Mouse (Mus musculus) kidney, postnatal 0 days (tissue): ENCODE results near the gene Fam98b. TPM values are rescaled to one million over a fixed set of nuclear protein-coding genes. Genes with fewer than 3 reads are reported as not detected.

ENCODE experiments used
- ATAC-seq: fragments of 200-750 bp; cut with Nextera tagmentation; replicated peaks from 2 replicates; pipeline ENCODE4 v1.8.0; 2017; ENCODE audit warnings: low read depth, moderate number of reproducible peaks, moderate TSS enrichment, moderate library complexity; ENCODE audit not compliant: low FRiP score
- DNase-seq: peaks from one replicate; pipeline ENCODE4 v3.0.0-alpha.2; 2016; ENCODE audit warnings: low spot score
- H3K27ac ChIP-seq: fragments of 300-500 bp; sonication (generic); 2 replicates; pipeline ENCODE4 v1.5.1; 2014; ENCODE audit warnings: mild to moderate bottlenecking
- H3K27me3 ChIP-seq: fragments of 300-500 bp; sonication (generic); 2 replicates; pipeline ENCODE4 v1.6.1; 2014; ENCODE audit warnings: low read length, mixed read lengths; ENCODE audit not compliant: insufficient read depth
- H3K36me3 ChIP-seq: fragments of 300-500 bp; sonication (generic); 2 replicates; pipeline ENCODE4 v1.6.1; 2014; ENCODE audit warnings: low read length, mixed read lengths; ENCODE audit not compliant: insufficient read depth
- H3K4me1 ChIP-seq: fragments of 300-500 bp; sonication (generic); replicated peaks from 2 replicates; pipeline ENCODE4 v1.6.1; 2014; ENCODE audit warnings: antibody characterized with exemption, low read length, mixed read lengths; ENCODE audit not compliant: insufficient read depth
- H3K4me2 ChIP-seq: fragments of 300-500 bp; sonication (generic); 2 replicates; pipeline ENCODE4 v1.6.1; 2014; ENCODE audit warnings: mild to moderate bottlenecking, low read length, moderate library complexity, mixed read lengths
- H3K4me3 ChIP-seq: fragments of 300-500 bp; sonication (generic); replicated peaks from 2 replicates; pipeline ENCODE4 v1.5.1; 2014; ENCODE audit warnings: low read depth, low read length
- H3K9ac ChIP-seq: fragments of 300-500 bp; sonication (generic); 2 replicates; pipeline ENCODE4 v1.6.1; 2014; ENCODE audit warnings: low read depth, low read length
- H3K9me3 ChIP-seq: fragments of 300-500 bp; sonication (generic); replicated peaks from 2 replicates; pipeline ENCODE4 v1.6.1; 2016; ENCODE audit warnings: low read length, inconsistent platforms, mixed read lengths
- CTCF ChIP-seq: IDR thresholded peaks from 2 replicates; pipeline ENCODE4 v1.5.1; 2016; ENCODE audit warnings: antibody characterized with exemption, low read depth, mild to moderate bottlenecking, moderate library complexity
- WGBS: fragments of 180-500 bp; shearing (Covaris S2); extraction: QIAGEN DNeasy Blood & Tissue Kit; methylation state at CpG from one replicate; pipeline ENCODE4 v1.1.7; 2014; 5-methylcytosine and 5-hydroxymethylcytosine counted together
- polyA plus RNA-seq: library from polyadenylated mRNA; unstranded; fragments of >200 nt; fragmentation: Nextera tagmentation; extraction: Ambion mirVana; gene quantifications from 2 replicates; pipeline ENCODE4 v1.2.1, GENCODE M21; 2015

Fam98b gene
- polyA plus RNA-seq, 1 experiment from 2014 or later = 11.8 TPM

GRCm38 (mm10) chr2:117299596-117300448, 50.3 kb downstream of the Fam98b start:
- 78% methylated on average over 16 of the region's 16 CpGs for WGBS
- Histone ChIP-seq H3K27ac (no peak overlapping the region), H3K4me3 (no peak overlapping the region), H3K36me3 (no peaks in the 10 kb centered on the region), H3K4me1 (no peaks in the 10 kb centered on the region), H3K9me3 (no peaks in the 10 kb centered on the region), H3K27me3 (no peaks in the 10 kb centered on the region), H3K9ac (no peak overlapping the region), H3K4me2 (no peak overlapping the region)
- ATAC-seq (no peak), DNase-seq (no peak)
- TF ChIP-seq CTCF = no peak

- Histone ChIP-seq H3K27me3 (no peaks in the 10 kb centered on the region), H3K9me3 (no peaks in the 10 kb centered on the region), H3K4me2 (no peak overlapping the region), H3K9ac (no peak overlapping the region), H3K4me3 (no peak overlapping the region), H3K4me1 (no peaks in the 10 kb centered on the region), H3K36me3 (no peaks in the 10 kb centered on the region), H3K27ac (no peak overlapping the region)
- no peak for TF ChIP-seq CTCF
- DNase-seq (no peak), ATAC-seq (no peak)
- 80% methylated on average over 12 of the region's 12 CpGs for WGBS
Observed at GRCm38 (mm10) chr2:117303391-117304350, 54.1 kb downstream of the Fam98b start.

GRCm38 (mm10) chr2:117304941-117305340, 55.4 kb downstream of the Fam98b start:
- no peak overlapping the region for H3K27ac ChIP-seq
- H3K36me3 ChIP-seq = no peaks in the 10 kb centered on the region
- no peaks in the 10 kb centered on the region for H3K9me3 ChIP-seq
- H3K4me1 ChIP-seq = no peaks in the 10 kb centered on the region
- no peak for TF ChIP-seq CTCF
- H3K9ac ChIP-seq = no peak overlapping the region
- no peaks in the 10 kb centered on the region for H3K27me3 ChIP-seq
- H3K4me3 ChIP-seq = no peak overlapping the region
- DNase-seq (no peak), ATAC-seq (no peak)
- no peak overlapping the region for H3K4me2 ChIP-seq
- 89% methylated on average over 5 of the region's 5 CpGs for WGBS

- H3K4me3 ChIP-seq = no peak overlapping the region
- H3K9me3 ChIP-seq = no peaks in the 10 kb centered on the region
- no peak overlapping the region for H3K27ac ChIP-seq
- ATAC-seq = no peak
- TF ChIP-seq CTCF = no peak
- WGBS = 79% methylated on average over 3 of the region's 3 CpGs
- no peak for DNase-seq
- no peaks in the 10 kb centered on the region for H3K27me3 ChIP-seq
- H3K36me3 ChIP-seq = no peaks in the 10 kb centered on the region
- H3K9ac ChIP-seq = no peak overlapping the region
- no peak overlapping the region for H3K4me2 ChIP-seq
- H3K4me1 ChIP-seq = no peaks in the 10 kb centered on the region
Observed at GRCm38 (mm10) chr2:117307959-117308358, 58.4 kb downstream of the Fam98b start.

GRCm38 (mm10) chr2:117309046-117309445, 59.5 kb downstream of the Fam98b start:
- Histone ChIP-seq H3K4me2 (no peak overlapping the region), H3K9me3 (no peaks in the 10 kb centered on the region), H3K36me3 (no peaks in the 10 kb centered on the region), H3K27me3 (no peaks in the 10 kb centered on the region), H3K27ac (no peak overlapping the region), H3K4me1 (no peaks in the 10 kb centered on the region), H3K4me3 (no peak overlapping the region), H3K9ac (no peak overlapping the region)
- TF ChIP-seq CTCF = no peak
- WGBS = 76% methylated on average over 2 of the region's 2 CpGs
- ATAC-seq (no peak), DNase-seq (no peak)

- H3K9me3 ChIP-seq = no peaks in the 10 kb centered on the region
- no peaks in the 10 kb centered on the region for H3K36me3 ChIP-seq
- no peak for TF ChIP-seq CTCF
- H3K9ac ChIP-seq = no peak overlapping the region
- H3K4me2 ChIP-seq = no peak overlapping the region
- ATAC-seq = no peak
- no peak overlapping the region for H3K4me3 ChIP-seq
- DNase-seq = no peak
- no peaks in the 10 kb centered on the region for H3K4me1 ChIP-seq
- 71% methylated on average over 1 of the region's 1 CpGs for WGBS
- H3K27me3 ChIP-seq = no peaks in the 10 kb centered on the region
- H3K27ac ChIP-seq = no peak overlapping the region
Observed at GRCm38 (mm10) chr2:117311349-117311748, 61.8 kb downstream of the Fam98b start.
